Mouse (Mus musculus) retina, postnatal 1 day (tissue): ENCODE data around the gene Prpf18.
"Not testable (repeated sequence)": the region's sequence is repeated elsewhere in the genome, so short reads cannot be mapped to it uniquely, and the experiment has no call there.

ENCODE experiments used
- DNase-seq: peaks from one replicate; pipeline ENCODE4 v3.0.0-alpha.2; 2012

Prpf18 gene

DNA sequence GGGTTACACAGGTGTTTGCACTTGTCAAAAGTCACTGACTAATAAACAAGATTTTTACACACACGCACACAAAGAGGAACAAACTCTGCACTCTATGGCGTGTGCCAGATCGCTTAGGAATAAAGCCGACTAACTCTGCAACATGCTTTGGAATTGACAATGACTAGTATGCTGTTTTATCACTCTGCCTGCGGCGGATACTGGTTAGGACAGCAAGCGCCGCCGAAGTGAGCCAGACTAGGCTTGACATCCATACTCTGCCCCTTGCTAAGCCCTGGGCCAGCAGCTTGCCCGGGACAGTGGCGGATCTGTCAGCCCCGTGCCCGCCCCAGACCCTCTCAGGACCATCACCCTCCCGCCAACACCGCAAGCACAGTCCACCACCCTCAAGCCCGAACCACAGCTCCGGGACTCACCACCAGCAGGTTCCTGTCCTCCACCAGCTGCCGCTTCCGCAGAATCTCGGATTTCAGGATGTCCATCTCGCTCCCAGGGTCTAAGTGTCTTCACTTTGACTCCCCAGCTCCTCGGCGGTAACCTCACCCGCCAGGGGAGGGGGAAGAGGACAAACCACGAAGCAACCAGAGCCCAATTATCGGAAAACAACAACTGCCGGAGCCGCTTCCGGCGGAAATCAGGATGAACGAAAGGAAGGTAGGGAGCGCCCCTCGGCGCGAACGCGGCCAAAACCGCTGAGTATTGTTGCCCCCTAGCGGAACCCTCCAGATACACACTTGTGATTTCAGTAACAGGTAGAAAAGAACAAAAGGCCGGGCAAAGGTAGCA is at the start of gene Prpf18:
Gene Prpf18, minus strand, starts transcription at position 614 of the 786 bp plus-strand sequence.
- peak; percentile 96 for DNase-seq

DNA sequence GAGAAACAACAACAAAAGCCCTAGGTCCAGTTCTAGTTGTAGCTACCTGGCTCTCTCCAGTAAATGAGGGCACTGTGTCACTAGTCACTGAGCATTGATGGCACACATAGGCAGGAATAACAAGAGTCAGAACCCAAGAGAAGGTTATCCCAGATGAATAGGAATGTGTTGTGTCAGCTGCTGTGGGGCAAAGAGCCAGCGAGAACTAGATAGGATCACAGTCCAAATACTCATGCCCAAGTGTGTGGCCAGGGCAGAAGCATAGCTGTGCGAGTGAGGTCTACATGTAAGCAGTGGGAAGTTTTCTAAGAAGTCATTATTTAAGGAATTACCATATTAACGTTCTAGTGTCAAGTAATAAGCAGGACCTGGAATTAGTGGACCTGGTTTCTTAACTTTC is 28.0 kb upstream of the Prpf18 start:
- DNase-seq = no peak

DNA sequence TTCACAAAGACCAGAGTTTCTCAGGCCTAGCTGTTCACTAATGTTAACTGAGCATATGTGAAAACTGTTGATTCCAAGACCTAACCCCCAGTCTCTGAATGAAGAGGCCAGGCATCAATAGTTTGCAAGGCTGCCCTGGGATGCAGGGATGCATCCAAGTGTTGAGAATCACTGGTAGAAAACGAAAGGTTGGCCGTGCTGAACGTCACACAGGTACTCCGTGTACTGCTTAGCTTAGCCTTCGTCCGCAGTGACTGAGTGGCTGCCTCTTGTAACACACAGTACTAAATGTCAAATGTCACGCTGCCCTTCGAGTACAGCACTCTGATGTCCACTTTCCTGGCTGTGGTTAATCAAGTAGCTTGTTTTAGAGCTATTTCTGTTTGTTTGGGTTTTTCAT is 19.7 kb upstream of the Prpf18 start:
- no peak for DNase-seq

DNA sequence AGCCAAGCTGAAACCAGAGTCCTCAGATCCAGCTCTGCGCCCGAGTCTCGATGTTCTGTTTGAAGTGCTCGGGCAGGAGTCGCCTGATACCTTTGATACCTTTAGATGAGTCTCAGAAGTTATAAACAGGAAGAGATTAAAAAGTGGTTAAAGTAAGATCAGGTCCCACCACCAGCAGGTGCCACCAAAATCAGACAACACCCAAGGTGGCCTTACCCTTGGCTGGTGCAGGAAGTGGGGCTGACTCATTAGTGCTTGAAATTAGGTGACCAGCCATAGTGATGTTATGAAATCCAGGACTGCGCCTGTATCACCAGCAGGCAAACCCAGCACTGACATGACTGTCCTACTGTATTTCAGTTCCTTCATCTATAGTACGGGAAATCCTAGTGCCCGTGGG is 17.8 kb upstream of the Prpf18 start:
- DNase-seq = no peak

GRCm38 (mm10) chr2:4668626-4669025 is 16.7 kb upstream of the Prpf18 start:
- no peak for DNase-seq

- no peak for DNase-seq
These were observed 8.8 kb upstream of the Prpf18 start for GRCm38 (mm10) chr2:4660677-4661076.

DNA sequence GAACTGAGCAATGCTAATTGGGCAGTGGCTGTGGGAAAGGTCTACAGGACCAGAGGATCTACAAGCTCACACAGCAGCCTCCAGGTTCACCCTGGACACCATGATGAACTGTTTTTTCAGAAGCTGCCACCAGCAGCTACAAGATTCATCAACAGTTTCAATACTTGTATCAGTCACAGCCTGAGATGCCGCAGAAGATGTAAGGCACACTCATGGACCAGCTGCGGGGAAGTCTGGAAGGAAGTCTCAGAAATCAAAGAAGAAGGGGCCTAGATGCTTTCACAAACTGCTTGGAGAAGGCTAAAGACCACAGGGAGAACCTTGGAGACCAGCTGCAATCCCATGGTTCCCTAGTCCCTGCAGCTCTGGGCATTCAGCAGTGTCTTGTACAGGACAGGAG is 2.3 kb downstream of the Prpf18 start:
- no peak for DNase-seq

DNA sequence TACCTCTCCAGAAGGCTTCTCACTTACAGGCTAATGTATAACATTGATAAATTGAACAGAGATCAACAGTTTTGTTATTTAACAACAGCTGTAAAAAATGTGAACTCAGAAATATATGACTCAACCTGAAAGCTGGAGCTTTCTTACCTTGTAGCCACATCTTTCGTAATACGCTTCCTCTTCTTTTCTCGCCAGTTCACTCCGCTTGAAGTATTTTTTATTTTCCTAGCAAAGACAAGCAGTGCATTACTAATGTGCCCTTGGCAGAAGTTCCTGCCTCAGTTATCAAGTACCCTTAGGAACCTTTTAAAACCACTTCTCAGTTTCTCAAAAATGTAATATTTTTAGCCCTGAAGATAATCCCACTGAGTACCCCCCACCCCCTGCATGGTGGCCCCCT is 3.8 kb downstream of the Prpf18 start:
- DNase-seq = no peak

DNA sequence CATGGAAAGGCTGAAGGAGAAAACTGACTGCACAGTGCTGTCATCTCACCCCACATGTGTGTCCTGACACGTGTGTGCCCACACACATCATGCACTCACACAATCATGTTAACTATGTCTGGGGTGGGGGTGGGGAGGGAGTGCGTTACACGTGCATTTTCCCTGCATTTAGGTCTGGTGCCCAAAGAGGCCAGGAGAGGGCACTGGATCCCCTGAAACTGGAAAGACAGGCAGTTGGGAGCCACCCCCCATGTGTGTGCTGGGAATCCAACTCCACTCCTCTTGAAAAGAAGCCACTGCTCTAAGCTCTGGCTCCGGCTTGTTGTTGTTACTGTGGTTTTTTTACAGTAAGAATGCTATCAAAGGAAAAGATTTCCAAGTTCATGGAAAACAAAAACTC is 6.8 kb downstream of the Prpf18 start:
- peak; percentile 3 for DNase-seq

DNA sequence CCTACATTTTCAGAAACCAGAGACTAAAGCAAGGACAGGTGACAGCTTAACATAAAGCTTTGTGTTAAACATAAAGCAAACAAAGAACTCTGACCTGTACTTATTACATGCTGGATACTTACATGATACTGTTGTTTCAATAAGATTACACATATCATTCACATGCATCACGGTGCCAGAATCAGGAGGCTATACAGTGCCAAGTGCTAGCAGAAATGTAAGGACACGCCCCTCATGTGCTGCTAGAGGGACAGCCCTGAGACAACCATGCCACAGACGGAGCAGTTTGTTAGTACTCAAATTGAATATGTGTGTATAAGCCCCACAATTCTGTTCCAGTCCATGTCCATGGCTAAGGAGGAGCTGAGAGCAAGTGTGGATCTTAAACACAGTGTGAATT is 13.7 kb downstream of the Prpf18 start:
- DNase-seq = no peak

GRCm38 (mm10) chr2:4636656-4637055 is 15.3 kb downstream of the Prpf18 start:
- no peak for DNase-seq

DNA sequence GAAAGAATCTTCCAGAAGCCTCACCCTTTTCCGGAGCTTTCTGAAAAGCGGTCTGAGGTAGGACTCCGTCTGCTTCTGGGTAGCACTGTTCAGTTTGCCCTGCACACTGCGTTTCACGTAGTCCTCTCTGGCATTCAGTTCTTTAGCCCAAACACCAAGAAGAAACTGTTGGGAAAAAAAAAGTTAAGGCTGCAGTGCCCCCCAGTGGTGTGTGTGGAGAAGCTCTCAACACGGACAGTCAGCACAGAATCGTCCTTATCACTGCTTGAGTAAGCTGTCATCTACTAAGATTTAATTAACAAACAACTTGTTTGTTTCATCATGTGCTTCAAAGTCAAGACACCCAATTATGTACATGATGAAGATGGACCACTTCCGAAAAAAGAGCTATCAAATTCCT is 16.1 kb downstream of the Prpf18 start:
- DNase-seq = peak; percentile 30

DNA sequence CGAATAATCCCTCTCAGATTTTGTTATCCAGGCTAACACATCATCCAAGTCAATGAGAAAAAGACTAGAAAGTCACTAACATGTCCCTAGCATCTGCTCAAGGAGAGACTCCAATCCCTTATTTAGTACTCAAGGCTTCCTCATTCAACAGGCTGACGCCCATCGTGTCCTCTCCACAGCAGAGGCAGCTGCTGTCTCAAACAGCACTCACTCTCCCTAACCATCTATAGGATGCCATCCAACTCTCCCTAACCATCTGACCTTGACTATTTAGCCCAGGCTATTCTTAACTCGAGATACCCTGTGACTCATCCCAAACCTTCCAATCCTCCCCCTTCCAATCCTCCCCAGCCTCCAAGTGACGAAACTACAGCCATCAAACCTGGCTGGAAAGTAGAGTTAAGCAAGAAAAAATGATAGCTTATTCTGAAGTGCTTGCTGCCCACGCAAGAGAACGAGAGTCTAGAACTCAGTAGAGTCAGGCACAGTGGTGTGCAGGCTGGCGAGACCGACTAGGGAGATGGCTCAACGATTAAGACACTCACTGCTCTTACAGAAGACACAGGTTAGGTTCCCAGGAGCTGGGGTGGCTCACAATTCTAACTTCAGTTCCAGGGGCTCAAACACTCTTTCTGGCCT is 21.6 kb downstream of the Prpf18 start:
- no peak for DNase-seq

DNA sequence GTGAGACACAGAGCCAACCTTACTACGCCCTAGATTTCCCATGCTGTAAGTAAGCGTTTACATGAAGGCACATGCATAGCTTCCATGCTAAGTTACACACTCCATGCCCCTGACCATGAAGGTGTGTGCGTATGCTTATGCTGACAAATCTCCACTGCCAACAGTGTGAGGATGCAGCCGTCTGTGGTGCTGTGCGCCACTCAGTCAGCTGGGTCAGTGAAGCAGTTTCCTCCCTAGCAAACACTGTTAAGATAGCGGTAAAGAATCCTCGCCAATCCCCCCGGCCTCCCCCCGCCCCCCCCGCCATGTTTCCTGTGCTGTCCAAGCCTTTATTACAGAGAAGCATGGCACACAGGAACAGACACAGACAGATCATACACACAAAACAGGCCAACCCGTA is 22.4 kb downstream of the Prpf18 start:
- DNase-seq = no peak

DNA sequence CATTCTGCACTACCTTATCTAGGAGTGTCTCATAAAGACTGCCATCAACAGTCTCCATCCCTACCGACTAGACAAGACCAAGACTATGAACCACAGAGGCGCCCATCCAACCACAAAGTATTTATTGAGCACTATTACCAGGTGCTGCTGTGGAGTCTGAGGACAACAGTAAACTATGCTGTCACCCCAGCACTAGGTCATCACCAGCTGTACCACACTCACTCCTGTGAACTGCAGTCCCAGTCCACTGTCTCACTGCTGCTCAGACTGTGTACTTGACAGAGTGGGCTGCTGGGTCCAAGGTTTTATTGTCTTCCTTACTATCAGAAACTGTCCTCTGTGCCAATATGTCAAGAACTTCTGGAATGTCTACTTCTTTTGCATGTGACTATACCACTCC is 23.0 kb downstream of the Prpf18 start:
- DNase-seq = no peak

GRCm38 (mm10) chr2:4626911-4627310 is 25.0 kb downstream of the Prpf18 start:
- DNase-seq = no peak

- no peak for DNase-seq
These were observed 30.4 kb downstream of the Prpf18 start for GRCm38 (mm10) chr2:4621471-4621985.

- DNase-seq = no peak
These were observed 31.1 kb downstream of the Prpf18 start for GRCm38 (mm10) chr2:4620640-4621401.

DNA sequence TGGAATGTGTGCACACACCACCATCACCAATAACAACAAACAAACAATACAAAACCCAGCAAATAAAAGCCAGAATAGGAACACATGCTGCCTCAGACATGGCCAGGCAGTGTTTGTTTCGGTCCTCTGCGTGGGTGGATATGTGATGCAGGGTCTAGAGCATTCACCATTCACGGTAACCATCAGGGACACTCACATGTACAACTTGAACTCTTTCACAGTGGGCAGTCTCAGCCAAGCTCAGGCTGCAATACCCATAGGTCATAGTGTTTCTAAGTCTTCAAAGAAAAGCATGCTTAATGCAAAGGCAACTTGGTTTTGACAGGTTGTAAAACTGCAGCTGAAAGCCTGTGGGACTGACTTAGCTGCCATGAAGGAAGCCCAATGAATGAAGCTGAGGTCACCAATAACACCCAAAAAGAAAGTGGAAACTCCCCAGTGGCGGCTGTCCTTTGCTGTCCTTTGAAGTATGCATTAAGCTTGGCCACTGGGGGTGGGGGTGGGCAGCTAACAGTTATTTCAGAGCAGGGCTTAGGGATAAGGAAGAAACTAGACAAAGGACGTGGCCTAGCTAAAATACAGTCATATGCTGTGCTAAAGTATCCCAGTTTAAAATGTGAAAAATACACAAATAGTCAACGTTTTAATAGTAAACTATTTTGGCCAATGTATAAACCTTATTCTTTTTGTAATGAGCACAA is 31.9 kb downstream of the Prpf18 start:
- DNase-seq = no peak

DNA sequence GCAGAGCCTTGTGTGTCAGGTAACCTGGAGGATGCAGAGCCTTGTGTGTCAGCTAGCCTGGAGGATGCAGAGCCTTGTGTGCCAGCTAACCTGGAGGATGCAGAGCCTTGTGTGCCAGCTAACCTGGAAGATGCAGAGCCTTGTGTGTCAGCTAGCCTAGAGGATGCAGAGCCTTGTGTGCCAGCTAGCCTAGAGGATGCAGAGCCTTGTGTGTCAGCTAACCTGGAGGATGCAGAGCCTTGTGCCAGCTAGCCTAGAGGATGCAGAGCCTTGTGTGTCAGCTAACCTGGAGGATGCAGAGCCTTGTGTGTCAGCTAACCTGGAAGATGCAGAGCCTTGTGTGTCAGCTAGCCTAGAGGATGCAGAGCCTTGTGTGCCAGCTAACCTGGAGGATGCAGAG is 32.8 kb downstream of the Prpf18 start:
- not testable (repeated sequence) for DNase-seq

- DNase-seq = no peak
These were observed 34.9 kb downstream of the Prpf18 start for GRCm38 (mm10) chr2:4616995-4617394.

- DNase-seq = no peak
These were observed 36.8 kb downstream of the Prpf18 start for GRCm38 (mm10) chr2:4615014-4615546.
